Mouse (Mus musculus) testis, adult 2 months (tissue): ENCODE results near the gene Xylt1. TPM values are rescaled to one million over a fixed set of nuclear protein-coding genes. Genes with fewer than 3 reads are reported as not detected.

Experiments
- H3K27ac ChIP-seq: fragments of 200-500 bp; 2 replicates; pipeline ENCODE4 v1.5.1; 2012; ENCODE audit warnings: low read depth, low read length; ENCODE audit not compliant: control insufficient read depth, insufficient read depth
- H3K27me3 ChIP-seq: fragments of 200-500 bp; 2 replicates; pipeline ENCODE4 v1.6.1; 2012; ENCODE audit warnings: mild to moderate bottlenecking, low read length, moderate library complexity; ENCODE audit not compliant: control insufficient read depth, insufficient read depth
- H3K36me3 ChIP-seq: fragments of 200-500 bp; 2 replicates; pipeline ENCODE4 v1.6.1; 2012; ENCODE audit warnings: mild to moderate bottlenecking, low read length; ENCODE audit not compliant: control insufficient read depth, insufficient read depth
- H3K4me1 ChIP-seq: fragments of 200-500 bp; 2 replicates; pipeline ENCODE4 v1.6.1; 2012; ENCODE audit warnings: low read length; ENCODE audit not compliant: control insufficient read depth, insufficient read depth
- H3K4me3 ChIP-seq: fragments of 200-500 bp; 2 replicates; pipeline ENCODE4 v1.5.1; 2012; ENCODE audit warnings: low read depth, mild to moderate bottlenecking, low read length, moderate library complexity, mixed read lengths; ENCODE audit not compliant: control insufficient read depth
- CTCF ChIP-seq: fragments of 200-500 bp; IDR thresholded peaks from 2 replicates; pipeline ENCODE4 v1.5.1; 2012; ENCODE audit warnings: low read depth, mild to moderate bottlenecking, inconsistent platforms, low read length, moderate library complexity; ENCODE audit not compliant: control insufficient read depth, insufficient read depth, insufficient replicate concordance
- POLR2A ChIP-seq: fragments of 200-500 bp; IDR thresholded peaks from 2 replicates; pipeline ENCODE4 v1.6.1; 2012; ENCODE audit warnings: low read depth, mild to moderate bottlenecking, inconsistent platforms, low read length, moderate library complexity; ENCODE audit not compliant: control insufficient read depth
- polyA plus RNA-seq: library from polyadenylated mRNA; depleted of rRNA; stranded (reverse); fragments of >200 nt; gene quantifications from 2 replicates; pipeline ENCODE4 v1.2.3, GENCODE M21; 2012

Gene Xylt1
- polyA plus RNA-seq, 1 experiment, result 0.79 TPM

DNA sequence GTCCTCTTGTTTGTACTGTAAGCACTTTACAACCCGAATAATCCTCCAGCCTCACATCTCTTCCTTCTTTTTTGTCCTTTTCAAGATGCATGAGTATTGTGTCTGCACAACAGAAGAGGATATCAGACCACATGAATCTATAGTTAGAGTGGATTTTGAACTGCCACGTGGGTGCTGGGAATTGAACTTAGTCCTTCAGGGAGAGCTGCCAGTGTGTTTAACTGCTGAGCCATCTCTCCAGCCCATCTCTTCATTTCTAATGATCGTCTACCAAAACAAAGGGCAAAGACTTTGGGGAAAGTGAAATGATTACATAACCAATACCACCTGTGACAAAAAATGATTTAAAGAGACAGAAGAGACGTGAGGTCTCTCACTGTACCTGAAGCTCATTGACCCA, 5.6 kb downstream of the Xylt1 start:
- Histone ChIP-seq H3K36me3 (no peaks in the 10 kb centered on the region), H3K27ac (no peak overlapping the region), H3K27me3 (no peaks in the 10 kb centered on the region), H3K4me1 (peaks cover 5% of the 10 kb centered on the region; the same call in 1 of the 2 replicates), H3K4me3 (no peak overlapping the region)
- TF ChIP-seq CTCF (no peak), POLR2A (no peak)

DNA sequence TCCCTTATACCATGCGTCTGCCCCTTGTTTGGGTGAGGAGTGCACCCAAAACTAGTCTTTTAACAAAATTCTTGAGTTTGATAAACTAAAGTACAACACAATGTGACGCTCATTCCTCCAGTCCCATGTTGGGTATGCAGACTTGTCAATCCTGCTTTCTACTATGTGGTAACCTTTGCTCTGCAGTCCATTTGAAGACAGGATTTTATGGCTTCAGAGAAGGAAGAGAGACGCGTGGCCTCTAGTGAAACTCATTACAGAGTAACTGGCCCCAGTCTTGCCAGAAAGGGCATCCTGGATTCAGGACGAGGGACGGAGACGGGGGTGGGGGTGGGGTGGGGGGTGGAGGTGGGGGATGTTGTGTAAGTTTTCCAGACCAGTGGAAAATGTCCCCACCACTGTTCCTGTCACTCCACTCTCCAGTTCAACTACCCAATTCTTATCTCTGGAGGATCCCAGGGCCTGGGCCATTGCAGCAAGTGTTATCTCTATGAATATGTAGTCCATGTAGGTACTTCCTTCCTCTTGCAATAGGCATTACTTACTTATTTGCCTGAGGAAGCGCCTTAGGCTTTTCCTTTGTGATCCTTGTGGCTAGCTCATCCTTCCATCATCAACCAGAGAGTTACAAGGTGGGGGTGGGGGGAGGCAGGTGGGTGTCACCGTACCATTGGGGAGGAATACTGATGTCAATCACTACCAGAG, 7.7 kb downstream of the Xylt1 start:
- Histone ChIP-seq H3K27ac (no peak overlapping the region), H3K4me3 (no peak overlapping the region), H3K4me1 (no peaks in the 10 kb centered on the region), H3K27me3 (no peaks in the 10 kb centered on the region), H3K36me3 (no peaks in the 10 kb centered on the region)
- TF ChIP-seq POLR2A, result no peak
- TF ChIP-seq CTCF, result no peak

DNA sequence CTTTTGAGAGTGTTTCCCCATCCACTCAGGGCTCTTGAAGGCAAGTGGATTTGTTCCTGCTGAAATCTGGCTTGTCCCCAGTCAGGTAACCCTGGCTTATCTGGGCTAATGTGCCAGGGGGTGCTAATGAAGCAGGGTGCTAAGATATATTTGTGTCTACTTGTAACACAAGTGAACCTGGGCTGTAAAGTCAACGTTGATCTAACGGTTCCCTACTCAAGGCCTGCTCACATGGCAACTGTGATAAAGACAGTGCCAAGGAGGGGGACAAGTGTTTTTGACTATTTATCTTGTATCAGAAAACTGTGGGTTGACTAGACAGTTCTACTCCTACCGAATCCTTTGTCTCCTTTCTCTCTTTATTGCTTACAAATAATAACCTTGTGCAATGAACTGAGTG, 8.3 kb downstream of the Xylt1 start:
- Histone ChIP-seq H3K4me3 (no peak overlapping the region), H3K27ac (no peak overlapping the region), H3K36me3 (no peaks in the 10 kb centered on the region), H3K27me3 (no peaks in the 10 kb centered on the region), H3K4me1 (no peaks in the 10 kb centered on the region)
- TF ChIP-seq CTCF (no peak), POLR2A (no peak)

DNA sequence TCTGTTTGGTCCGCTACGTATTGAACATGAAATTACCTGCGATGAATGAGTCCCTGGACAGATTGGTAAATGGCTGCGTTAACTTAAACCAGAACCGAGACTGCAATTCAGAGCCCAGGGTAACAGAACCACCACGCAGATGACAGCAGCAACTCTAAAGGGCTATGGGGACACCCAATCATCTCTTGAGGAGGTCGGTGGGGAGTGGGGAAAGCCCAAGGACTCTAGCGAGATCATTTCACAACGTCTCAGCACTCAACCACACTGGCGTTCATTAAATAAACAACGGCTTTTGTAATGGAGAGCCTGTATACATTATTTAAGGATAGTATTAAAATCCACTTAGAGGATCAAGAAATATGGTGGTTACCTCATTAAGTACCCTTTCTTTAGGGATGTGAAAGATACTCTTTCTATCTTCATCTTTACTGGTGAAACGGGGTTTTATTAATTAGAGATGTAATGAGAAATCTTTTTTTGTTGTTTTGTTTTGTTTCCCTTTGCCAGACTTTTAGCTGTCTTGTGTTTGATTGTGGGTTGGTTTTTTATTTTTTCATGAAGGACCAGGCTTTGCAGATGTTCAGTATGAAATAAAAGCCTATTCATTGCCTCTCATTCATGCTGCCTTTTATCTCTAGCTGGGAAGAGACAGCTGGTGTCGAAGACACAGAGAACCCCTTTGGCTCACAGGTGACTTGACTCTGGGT, 12.2 kb downstream of the Xylt1 start:
- Histone ChIP-seq H3K27ac (no peak overlapping the region), H3K36me3 (no peaks in the 10 kb centered on the region), H3K27me3 (no peaks in the 10 kb centered on the region), H3K4me1 (no peaks in the 10 kb centered on the region), H3K4me3 (no peak overlapping the region)
- TF ChIP-seq CTCF (no peak), POLR2A (no peak)

DNA sequence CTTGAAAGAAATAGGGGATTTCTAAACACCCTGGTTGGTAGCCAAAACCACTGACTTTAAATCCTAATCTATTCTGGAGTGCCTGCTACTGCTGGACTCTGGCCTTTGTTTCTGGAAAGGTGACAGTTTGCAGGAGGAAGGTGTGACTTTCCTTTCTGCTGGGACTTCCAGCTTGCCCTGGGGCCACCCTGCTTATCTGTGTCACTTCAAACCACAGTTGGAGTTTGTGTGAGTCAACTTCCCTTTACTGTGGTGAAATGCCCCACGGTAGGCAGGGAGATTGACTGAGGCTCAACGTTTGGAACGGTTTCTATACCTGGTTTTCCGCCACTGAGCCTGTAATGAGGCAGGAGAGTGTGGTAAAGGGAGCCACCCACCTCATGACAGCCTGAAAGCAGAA, 13.2 kb downstream of the Xylt1 start:
- TF ChIP-seq CTCF, result no peak
- TF ChIP-seq POLR2A, result no peak
- Histone ChIP-seq H3K27me3 (no peaks in the 10 kb centered on the region), H3K4me1 (no peaks in the 10 kb centered on the region), H3K4me3 (no peak overlapping the region), H3K36me3 (no peaks in the 10 kb centered on the region), H3K27ac (no peak overlapping the region)

DNA sequence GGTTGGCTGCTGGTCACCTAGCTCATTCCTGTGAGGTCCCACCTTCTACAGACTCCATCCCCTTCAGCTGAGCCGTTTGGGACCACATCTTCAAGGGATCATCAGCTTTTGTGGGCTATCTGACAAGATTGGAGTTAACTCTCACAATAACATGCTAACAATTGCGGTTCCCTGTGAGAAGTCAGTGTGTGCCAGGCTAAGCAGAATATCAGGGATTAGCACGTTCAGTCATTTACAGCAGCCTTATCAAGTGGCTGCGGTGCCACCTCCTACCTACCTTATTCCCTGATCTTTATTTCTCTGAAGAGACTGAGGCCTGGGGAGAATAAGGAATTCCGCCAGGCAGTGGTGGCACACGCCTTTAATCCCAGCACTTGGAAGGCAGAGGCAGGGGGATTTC, 13.6 kb downstream of the Xylt1 start:
- no peaks in the 10 kb centered on the region for H3K4me1 ChIP-seq
- TF ChIP-seq CTCF (no peak), POLR2A (no peak)
- H3K27ac ChIP-seq, result no peak overlapping the region
- no peak overlapping the region for H3K4me3 ChIP-seq
- no peaks in the 10 kb centered on the region for H3K36me3 ChIP-seq
- H3K27me3 ChIP-seq, result no peaks in the 10 kb centered on the region

DNA sequence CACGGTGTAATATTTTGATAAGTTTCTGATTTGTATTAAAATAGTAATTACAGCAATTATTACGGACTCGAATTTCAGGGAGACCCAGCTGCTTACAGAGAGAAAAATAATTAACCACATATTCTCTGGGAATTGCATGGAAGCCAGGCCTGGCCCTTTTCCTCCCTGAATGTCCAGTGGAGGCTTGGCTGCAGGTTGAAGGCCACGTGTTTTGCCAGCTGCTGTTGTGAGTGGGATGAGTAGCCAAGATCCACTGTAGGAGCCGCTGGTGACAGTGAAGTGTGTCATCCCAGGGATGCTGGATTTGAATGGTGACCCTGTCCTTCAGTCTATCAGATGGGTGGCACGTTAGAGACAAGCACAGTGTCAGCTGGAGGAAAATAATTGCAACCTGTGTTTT, 14.7 kb downstream of the Xylt1 start:
- no peak for TF ChIP-seq POLR2A
- no peak for TF ChIP-seq CTCF
- H3K4me3 ChIP-seq, result no peak overlapping the region
- no peaks in the 10 kb centered on the region for H3K36me3 ChIP-seq
- H3K27me3 ChIP-seq, result no peaks in the 10 kb centered on the region
- H3K4me1 ChIP-seq, result no peaks in the 10 kb centered on the region
- no peak overlapping the region for H3K27ac ChIP-seq
